Mouse (Mus musculus): ENCODE measurements around the gene Als2cr12.
"Not testable (repeated sequence)": the region's sequence is repeated elsewhere in the genome, so short reads cannot be mapped to it uniquely, and the experiment has no call there.

Gene Als2cr12

GRCm38 (mm10) chr1:58690006-58690744 lies 5.6 kb downstream of the Als2cr12 start:
- DNase-seq (ENCODE audit: low read depth): no peak

- no peak for DNase-seq (ENCODE audit: low read depth)
Observed at GRCm38 (mm10) chr1:58689426-58689825, 6.4 kb downstream of the Als2cr12 start.

- DNase-seq (ENCODE audit: low read depth): not testable (repeated sequence)
Observed at GRCm38 (mm10) chr1:58678412-58678811, 17.4 kb downstream of the Als2cr12 start.

- peak; percentile 67 for DNase-seq (ENCODE audit: low read depth)
Observed at GRCm38 (mm10) chr1:58677575-58677974, 18.2 kb downstream of the Als2cr12 start.

- DNase-seq (ENCODE audit: low read depth): no peak
Observed at GRCm38 (mm10) chr1:58675011-58675410, 20.8 kb downstream of the Als2cr12 start.

GRCm38 (mm10) chr1:58672116-58672515 lies 23.7 kb downstream of the Als2cr12 start:
- DNase-seq (ENCODE audit: low read depth): no peak

GRCm38 (mm10) chr1:58669635-58670034 lies 26.2 kb downstream of the Als2cr12 start:
- not testable (repeated sequence) for DNase-seq (ENCODE audit: low read depth)

- no peak for DNase-seq (ENCODE audit: low read depth)
Observed at GRCm38 (mm10) chr1:58668191-58668590, 27.6 kb downstream of the Als2cr12 start.

GRCm38 (mm10) chr1:58663365-58663764 lies 32.4 kb downstream of the Als2cr12 start:
- DNase-seq (ENCODE audit: low read depth): not testable (repeated sequence)

GRCm38 (mm10) chr1:58662671-58663070 lies 33.1 kb downstream of the Als2cr12 start:
- not testable (repeated sequence) for DNase-seq (ENCODE audit: low read depth)

- DNase-seq (ENCODE audit: low read depth): peak; percentile 83
Observed at GRCm38 (mm10) chr1:58652480-58653403, 43.0 kb downstream of the Als2cr12 start.

GRCm38 (mm10) chr1:58651571-58652456 lies 44.0 kb downstream of the Als2cr12 start:
- DNase-seq (ENCODE audit: low read depth): peak; percentile 55

- DNase-seq (ENCODE audit: low read depth): not testable (repeated sequence)
Observed at GRCm38 (mm10) chr1:58628847-58629246, 66.9 kb downstream of the Als2cr12 start.

- no peak for DNase-seq (ENCODE audit: low read depth)
Observed at GRCm38 (mm10) chr1:58621996-58622748, 73.6 kb downstream of the Als2cr12 start.

GRCm38 (mm10) chr1:58621251-58621650 lies 74.5 kb downstream of the Als2cr12 start:
- no peak for DNase-seq (ENCODE audit: low read depth)

- DNase-seq (ENCODE audit: low read depth): no peak
Observed at GRCm38 (mm10) chr1:58618766-58619165, 77.0 kb downstream of the Als2cr12 start.

- no peak for DNase-seq (ENCODE audit: low read depth)
Observed at GRCm38 (mm10) chr1:58617978-58618668, 77.7 kb downstream of the Als2cr12 start.

GRCm38 (mm10) chr1:58617076-58617475 lies 78.7 kb downstream of the Als2cr12 start:
- DNase-seq (ENCODE audit: low read depth): no peak

- DNase-seq (ENCODE audit: low read depth): no peak
Observed at GRCm38 (mm10) chr1:58616176-58616575, 79.6 kb downstream of the Als2cr12 start.

GRCm38 (mm10) chr1:58615146-58615545 lies 80.6 kb downstream of the Als2cr12 start:
- DNase-seq (ENCODE audit: low read depth): no peak

All from naive thymus-derived CD4-positive, alpha-beta T cell, adult 2 months (primary cell).